Mouse (Mus musculus): Measurements from ENCODE around the gene Gpr21. TPM values are rescaled to one million over a fixed set of nuclear protein-coding genes. Genes with fewer than 3 reads are reported as not detected.

Gpr21 gene
- total RNA-seq, 2 experiments from 2014 or later, result 0.68 to 1.8 TPM

DNA sequence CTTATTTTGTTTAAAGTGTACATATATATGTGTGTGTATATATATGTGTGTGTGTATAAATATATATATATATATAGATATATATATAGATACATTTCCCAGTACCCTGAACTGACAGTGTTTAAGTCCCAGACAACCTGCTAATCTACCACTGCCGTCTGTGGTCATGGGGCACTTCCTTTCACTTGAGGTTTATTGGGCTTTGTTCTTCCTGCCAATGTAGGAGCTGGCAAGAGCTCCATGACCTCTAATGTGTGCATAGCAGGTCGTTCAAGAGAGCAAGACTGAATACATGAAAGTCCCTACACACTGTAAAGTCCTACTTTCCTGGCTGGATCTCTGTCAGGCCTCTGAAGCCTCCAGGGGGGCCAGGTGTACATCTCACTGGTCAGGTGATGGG, 49.4 kb downstream of the Gpr21 start:
- intact Hi-C loops (cut with DNase I; ENCODE audit: low total_unique reads), result no loop called here
- DNase-seq, result no peak

- DNase-seq, result no peak
- intact Hi-C loops (cut with DNase I; ENCODE audit: low total_unique reads), result no loop called here
Measured at GRCm38 (mm10) chr2:37566035-37566434, 49.9 kb downstream of the Gpr21 start.

DNA sequence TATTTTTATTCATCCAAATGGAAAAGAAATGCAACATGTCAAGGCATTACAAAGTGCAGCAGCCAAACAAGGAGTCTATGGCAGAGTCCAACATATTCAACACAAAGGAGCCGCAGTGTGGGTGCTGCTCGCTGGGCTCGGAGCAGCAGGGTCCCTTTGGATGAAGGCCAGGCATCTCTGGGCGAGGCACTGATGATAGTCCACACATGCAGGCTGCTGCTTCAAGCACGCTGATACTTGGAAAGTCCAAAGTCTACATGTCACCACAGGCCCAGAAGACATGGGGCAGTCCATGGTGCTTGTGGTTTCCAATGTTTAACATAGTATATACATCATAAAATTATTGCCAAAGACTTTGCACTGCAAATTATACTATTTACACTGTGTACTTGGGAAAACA, 53.8 kb downstream of the Gpr21 start:
- DNase-seq, result no peak
- intact Hi-C loops (cut with DNase I; ENCODE audit: low total_unique reads), result loop anchor here (10.0 kb wide), 1 partner anchor 195 kb away; no protein-coding TSS in a partner anchor

Other genes starting within 250 kb of the Gpr21 start
- not detected for gene Olfr368, start 189.8 kb upstream of the Gpr21 start, total RNA-seq (2021)
- gene Pdcl, start 157.0 kb upstream of the Gpr21 start, total RNA-seq (2021), result 10 to 100 TPM; 16.6 to 20.9 TPM
- 10 to 100 TPM; 30.4 to 33.4 TPM for gene Rc3h2, start 93.4 kb upstream of the Gpr21 start, total RNA-seq (2021)
- 1 to 10 TPM; 2.9 TPM for gene Zbtb26, start 73.2 kb upstream of the Gpr21 start, total RNA-seq (2021)
- gene Zbtb6, start 73.2 kb upstream of the Gpr21 start, total RNA-seq (2021), result 1 to 10 TPM; 3.3 to 3.9 TPM
- gene Rabgap1, start 73.1 kb upstream of the Gpr21 start, total RNA-seq (2021), result 10 to 100 TPM; 28.9 to 35.2 TPM
- gene Strbp, start 187.5 kb downstream of the Gpr21 start, total RNA-seq (2021), result 10 to 100 TPM; 18.2 to 21.6 TPM